8 mouse cellular contexts compared by ENCODE assay signal in genomic region chr4:140750328-140750727, GRCm38 (mm10). TPM values are rescaled to one million over a fixed set of nuclear protein-coding genes. Genes with fewer than 3 reads are reported as not detected.
A peak's percentile ranks its signal among the peaks of the same experiment; 100 is the strongest.
DNase-seq lines count a peak whose midpoint lies in the region; ATAC-seq lines count a peak whose summit lies in the region.

No protein-coding gene starts in this region.

- H3K27ac ChIP-seq in kidney, embryonic 15.5 days, result no peak overlapping the region

- H3K9me3 ChIP-seq in kidney, embryonic 15.5 days (replicated peaks), result no peaks in the 10 kb centered on the region

- ATAC-seq in kidney, embryonic 15.5 days (replicated peaks; ENCODE audit: low FRiP score), result no peak
- ATAC-seq in frontal cortex, adult (ENCODE audit: low TSS enrichment), result no peak

- DNase-seq in B cell, adult 2 months, result peak; percentile 63 to 69
- peak; percentile 85 for DNase-seq in R1 (ENCODE audit: low read depth, low spot score)
- peak; percentile 27 for DNase-seq in forelimb bud, embryonic 11.5 days (ENCODE audit: low read depth, low spot score)
- peak; percentile 51 for DNase-seq in lung, postnatal 25 days (ENCODE audit: low spot score)
- peak; percentile 26 to 49 for DNase-seq in spleen, postnatal 14 days (ENCODE audit: low spot score in 2 of 2)
- DNase-seq in ovary, postnatal 10 days (ENCODE audit: low spot score), result no peak

- 7% methylated on average over 19 of the region's 19 CpGs for WGBS in kidney, embryonic 15.5 days

- peak overlapping the region; percentile 53 for H3K4me2 ChIP-seq in kidney, embryonic 15.5 days

- peak overlapping the region; percentile 20; the same call in 1 of the 2 replicates for H3K4me3 ChIP-seq in kidney, embryonic 15.5 days (replicated peaks)

- peaks cover 15% of the 10 kb centered on the region for H3K4me1 ChIP-seq in kidney, embryonic 15.5 days

- no peaks in the 10 kb centered on the region for H3K36me3 ChIP-seq in kidney, embryonic 15.5 days

- peak overlapping the region; percentile 12; the same call in 1 of the 2 replicates for H3K9ac ChIP-seq in kidney, embryonic 15.5 days

- H3K27me3 ChIP-seq in kidney, embryonic 15.5 days, result peaks cover 3% of the 10 kb centered on the region; the same call in 1 of the 2 replicates

RNA-seq across cellular contexts. Expression of gene Padi6, which starts 7.9 kb away (rescaled TPM):
- polyA plus RNA-seq in kidney, embryonic 15.5 days (2015; fragmentation: Nextera tagmentation; extraction: Ambion mirVana), result not detected in 2 replicates

RNA-seq across cellular contexts. Expression of gene Padi4, which starts 23.7 kb away (rescaled TPM):
- 1.1 and 1.4 TPM in 2 replicates for polyA plus RNA-seq in kidney, embryonic 15.5 days (2015; fragmentation: Nextera tagmentation; extraction: Ambion mirVana)

RNA-seq across cellular contexts. Expression of gene Rcc2, which starts 50.0 kb away (rescaled TPM):
- 26.8 and 28.8 TPM in 2 replicates for polyA plus RNA-seq in kidney, embryonic 15.5 days (2015; fragmentation: Nextera tagmentation; extraction: Ambion mirVana)
